Mouse (Mus musculus) lung, adult 2 months (tissue): Measurements from ENCODE around the gene Zfp62.

Experiments
- CTCF ChIP-seq: fragments of 200-500 bp; IDR thresholded peaks from 2 replicates; pipeline ENCODE4 v1.5.1; 2011; ENCODE audit warnings: mild to moderate bottlenecking, low read length, control low read depth; ENCODE audit not compliant: insufficient read depth
- POLR2A ChIP-seq: fragments of 200-500 bp; IDR thresholded peaks from 2 replicates; pipeline ENCODE4 v1.6.1; 2011; ENCODE audit warnings: low read depth, mild to moderate bottlenecking, control low read depth, low read length, borderline replicate concordance; ENCODE audit errors: extremely low read depth

DNA sequence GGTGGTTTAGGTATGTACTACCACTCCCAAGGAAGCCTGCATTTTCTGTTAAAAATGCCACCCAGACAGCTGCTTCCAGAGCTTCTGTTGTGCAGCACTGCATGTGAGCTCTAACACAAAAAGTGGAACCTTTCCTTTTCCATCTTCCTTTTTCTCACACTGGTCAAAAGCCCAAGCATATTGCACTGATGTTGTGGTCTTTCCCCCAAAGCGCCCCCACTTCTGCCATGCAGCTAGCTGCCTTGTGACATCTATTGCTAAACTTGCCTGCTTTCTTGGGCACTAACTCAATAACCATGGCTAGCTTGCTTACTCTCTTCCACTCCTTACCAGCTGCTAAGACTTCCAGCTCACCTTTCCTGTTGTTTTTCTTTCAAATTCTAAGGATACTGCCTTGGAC lies 21.4 kb downstream of the Zfp62 start:
- TF ChIP-seq POLR2A (no peak), CTCF (no peak)
